Mouse (Mus musculus) midbrain, embryonic 12.5 days (tissue): ENCODE data around the gene Kalrn. TPM values are rescaled to one million over a fixed set of nuclear protein-coding genes. Genes with fewer than 3 reads are reported as not detected.

Experiments used
- ATAC-seq: fragments of 200-750 bp; cut with Nextera tagmentation; 2 replicates; pipeline ENCODE4 v1.8.0; 2017; ENCODE audit warnings: low read depth, moderate TSS enrichment, moderate library complexity; ENCODE audit not compliant: low FRiP score
- H3K27ac ChIP-seq: fragments of 300-500 bp; sonication (generic); replicated peaks from 2 replicates; pipeline ENCODE4 v1.5.1; 2016; ENCODE audit warnings: mild to moderate bottlenecking
- H3K27me3 ChIP-seq: fragments of 300-500 bp; sonication (generic); 2 replicates; pipeline ENCODE4 v1.6.1; 2016; ENCODE audit warnings: mild to moderate bottlenecking
- H3K36me3 ChIP-seq: fragments of 300-500 bp; sonication (generic); 2 replicates; pipeline ENCODE4 v1.6.1; 2016
- H3K4me1 ChIP-seq: fragments of 300-500 bp; sonication (generic); 2 replicates; pipeline ENCODE4 v1.6.1; 2016
- H3K4me2 ChIP-seq: fragments of 300-500 bp; sonication (generic); replicated peaks from 2 replicates; pipeline ENCODE4 v1.6.1; 2016; ENCODE audit warnings: mild to moderate bottlenecking, moderate library complexity
- H3K4me3 ChIP-seq: fragments of 300-500 bp; sonication (generic); 2 replicates; pipeline ENCODE4 v1.5.1; 2016; ENCODE audit warnings: mild to moderate bottlenecking
- H3K9ac ChIP-seq: fragments of 300-500 bp; sonication (generic); replicated peaks from 2 replicates; pipeline ENCODE4 v1.6.1; 2016; ENCODE audit warnings: mild to moderate bottlenecking, moderate library complexity
- H3K9me3 ChIP-seq: fragments of 300-500 bp; sonication (generic); 2 replicates; pipeline ENCODE4 v1.6.1; 2016; ENCODE audit warnings: mild to moderate bottlenecking
- WGBS: fragments of 180-500 bp; shearing (Covaris S2); methylation state at CpG from one replicate; pipeline ENCODE4 v1.1.7; 2016; 5-methylcytosine and 5-hydroxymethylcytosine counted together
- polyA plus RNA-seq: library from polyadenylated mRNA; unstranded; fragments of >200 nt; fragmentation: Nextera tagmentation; extraction: Ambion mirVana; gene quantifications from 2 replicates; pipeline ENCODE4 v1.2.1, GENCODE M21; 2016

Kalrn gene
- polyA plus RNA-seq, 1 experiment from 2014 or later, result 28.9 TPM

GRCm38 (mm10) chr16:34525205-34525604 lies 48.1 kb downstream of the Kalrn start:
- ATAC-seq, result no peak
- H3K9me3 ChIP-seq, result no peaks in the 10 kb centered on the region
- H3K4me1 ChIP-seq, result peaks cover 10% of the 10 kb centered on the region
- 72% methylated on average over 3 of the region's 3 CpGs for WGBS
- H3K36me3 ChIP-seq, result no peaks in the 10 kb centered on the region
- no peaks in the 10 kb centered on the region for H3K27me3 ChIP-seq
- H3K4me3 ChIP-seq, result no peak overlapping the region
- H3K9ac ChIP-seq, result no peak overlapping the region
- H3K27ac ChIP-seq, result no peak overlapping the region
- H3K4me2 ChIP-seq, result no peak overlapping the region

- Histone ChIP-seq H3K27ac (no peak overlapping the region), H3K36me3 (no peaks in the 10 kb centered on the region), H3K4me1 (peaks cover 28% of the 10 kb centered on the region), H3K27me3 (no peaks in the 10 kb centered on the region), H3K4me3 (no peak overlapping the region), H3K9ac (no peak overlapping the region), H3K9me3 (no peaks in the 10 kb centered on the region), H3K4me2 (no peak overlapping the region)
- 22% methylated on average over 5 of the region's 5 CpGs for WGBS
- no peak for ATAC-seq
Observed at GRCm38 (mm10) chr16:34521061-34521460, 52.3 kb downstream of the Kalrn start.

DNA sequence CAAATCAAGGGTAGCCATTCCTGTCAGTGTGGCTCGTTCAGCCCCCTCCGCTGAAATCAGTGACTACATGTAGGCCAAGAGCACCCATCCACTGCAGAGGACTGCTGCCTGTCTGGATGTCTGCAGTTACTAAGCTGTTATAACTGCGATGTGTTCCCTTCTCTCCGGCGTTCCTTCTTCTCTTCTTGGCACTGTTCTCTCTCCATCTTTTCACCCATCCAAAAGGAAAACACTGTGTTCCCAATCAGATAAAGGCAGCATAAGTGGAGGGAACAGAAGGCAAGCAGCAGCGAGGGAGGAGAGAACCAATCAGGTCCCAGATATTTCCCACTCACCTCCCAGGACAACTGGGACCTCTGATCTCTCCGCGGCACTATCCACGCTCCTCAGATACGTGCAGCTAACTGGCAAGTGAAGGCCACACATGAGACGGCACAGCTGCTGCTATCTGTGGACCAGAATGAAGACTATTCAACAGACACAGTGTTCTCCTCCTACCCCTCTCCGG lies 56.4 kb downstream of the Kalrn start:
- Histone ChIP-seq H3K4me3 (no peak overlapping the region), H3K27me3 (no peaks in the 10 kb centered on the region), H3K4me1 (peaks cover 49% of the 10 kb centered on the region), H3K36me3 (no peaks in the 10 kb centered on the region), H3K27ac (no peak overlapping the region), H3K4me2 (no peak overlapping the region), H3K9ac (no peak overlapping the region), H3K9me3 (no peaks in the 10 kb centered on the region)
- 83% methylated on average over 12 of the region's 12 CpGs for whole genome bisulfite sequencing
- ATAC-seq, result no peak

DNA sequence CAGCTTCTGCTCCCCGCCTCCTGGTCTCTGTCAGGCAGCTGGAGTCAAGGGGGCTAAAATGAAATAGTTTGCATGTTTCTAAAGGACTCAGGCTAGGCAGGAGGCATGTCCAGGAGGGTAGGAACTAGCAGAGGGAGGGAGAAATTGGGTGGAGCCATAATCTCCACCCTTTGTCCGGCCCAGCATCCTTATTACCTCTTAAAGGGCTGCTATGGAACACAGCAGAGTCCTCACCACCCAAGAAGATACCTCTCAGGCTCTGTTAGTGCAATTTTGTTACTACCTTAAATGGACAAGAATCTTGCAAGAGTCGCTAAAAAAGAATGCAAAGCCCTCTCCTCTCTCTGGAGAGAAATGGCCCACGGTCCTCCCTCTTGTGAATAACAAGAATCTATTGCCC lies 57.8 kb downstream of the Kalrn start:
- no peaks in the 10 kb centered on the region for H3K36me3 ChIP-seq
- no peaks in the 10 kb centered on the region for H3K27me3 ChIP-seq
- no peak overlapping the region for H3K27ac ChIP-seq
- ATAC-seq, result no peak
- no peak overlapping the region for H3K4me2 ChIP-seq
- H3K9me3 ChIP-seq, result no peaks in the 10 kb centered on the region
- H3K4me1 ChIP-seq, result peaks cover 52% of the 10 kb centered on the region
- WGBS, result 85% methylated on average over 4 of the region's 4 CpGs
- no peak overlapping the region for H3K4me3 ChIP-seq
- no peak overlapping the region for H3K9ac ChIP-seq

- Histone ChIP-seq H3K4me3 (no peak overlapping the region), H3K27me3 (no peaks in the 10 kb centered on the region), H3K4me1 (peaks cover 55% of the 10 kb centered on the region), H3K36me3 (no peaks in the 10 kb centered on the region), H3K9ac (no peak overlapping the region), H3K4me2 (no peak overlapping the region), H3K27ac (0 out of 2 replicates have a peak overlapping the region, but pooled peaks have one; percentile 35), H3K9me3 (no peaks in the 10 kb centered on the region)
- peak; percentile 30; the same call in 1 of the 2 replicates for ATAC-seq
- WGBS, result 61% methylated on average over 13 of the region's 13 CpGs
Observed at GRCm38 (mm10) chr16:34513956-34514593, 59.3 kb downstream of the Kalrn start.

DNA sequence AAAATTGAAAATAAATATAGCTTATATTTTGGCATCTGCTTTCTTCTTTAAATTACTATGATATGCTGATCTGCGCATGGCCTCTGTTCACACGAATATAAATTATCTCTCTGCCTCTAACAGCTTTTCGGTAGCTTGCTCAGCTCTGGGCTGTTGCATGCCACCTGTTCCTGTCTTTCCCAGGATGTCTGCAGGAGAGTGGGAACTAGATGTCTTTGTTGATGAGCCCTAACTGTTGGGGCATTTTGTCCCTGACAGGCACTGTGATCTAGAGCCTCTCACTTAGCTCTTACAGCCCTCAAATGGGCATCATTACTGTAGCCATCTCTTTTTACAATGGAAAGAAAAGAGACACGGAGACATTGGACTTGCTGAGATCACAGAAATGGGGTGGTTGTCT lies 61.0 kb downstream of the Kalrn start:
- ATAC-seq, result no peak
- H3K27me3 ChIP-seq, result no peaks in the 10 kb centered on the region
- H3K4me2 ChIP-seq, result no peak overlapping the region
- peaks cover 52% of the 10 kb centered on the region for H3K4me1 ChIP-seq
- no peaks in the 10 kb centered on the region for H3K36me3 ChIP-seq
- no peak overlapping the region for H3K27ac ChIP-seq
- H3K9ac ChIP-seq, result no peak overlapping the region
- H3K4me3 ChIP-seq, result no peak overlapping the region
- WGBS, result 95% methylated on average over 4 of the region's 4 CpGs
- no peaks in the 10 kb centered on the region for H3K9me3 ChIP-seq

- no peak for ATAC-seq
- peaks cover 18% of the 10 kb centered on the region; the same call in 1 of the 2 replicates for H3K4me1 ChIP-seq
- H3K27me3 ChIP-seq, result no peaks in the 10 kb centered on the region
- H3K36me3 ChIP-seq, result no peaks in the 10 kb centered on the region
- H3K27ac ChIP-seq, result no peak overlapping the region
- H3K9me3 ChIP-seq, result no peaks in the 10 kb centered on the region
- no peak overlapping the region for H3K4me2 ChIP-seq
- WGBS, result 97% methylated on average over 1 of the region's 1 CpGs
- no peak overlapping the region for H3K9ac ChIP-seq
- H3K4me3 ChIP-seq, result no peak overlapping the region
Observed at GRCm38 (mm10) chr16:34508125-34508524, 65.2 kb downstream of the Kalrn start.

GRCm38 (mm10) chr16:34506048-34506447 lies 67.3 kb downstream of the Kalrn start:
- WGBS, result 83% methylated on average over 2 of the region's 2 CpGs
- no peak overlapping the region for H3K9ac ChIP-seq
- H3K4me1 ChIP-seq, result peaks cover 15% of the 10 kb centered on the region; the same call in 1 of the 2 replicates
- H3K9me3 ChIP-seq, result no peaks in the 10 kb centered on the region
- no peak overlapping the region for H3K27ac ChIP-seq
- H3K27me3 ChIP-seq, result no peaks in the 10 kb centered on the region
- H3K4me3 ChIP-seq, result no peak overlapping the region
- ATAC-seq, result no peak
- H3K36me3 ChIP-seq, result no peaks in the 10 kb centered on the region
- no peak overlapping the region for H3K4me2 ChIP-seq

GRCm38 (mm10) chr16:34504250-34504649 lies 69.1 kb downstream of the Kalrn start:
- 94% methylated on average over 10 of the region's 10 CpGs for WGBS
- ATAC-seq, result no peak
- Histone ChIP-seq H3K4me3 (no peak overlapping the region), H3K4me1 (peaks cover 8% of the 10 kb centered on the region; the same call in 1 of the 2 replicates), H3K9ac (no peak overlapping the region), H3K36me3 (no peaks in the 10 kb centered on the region), H3K9me3 (no peaks in the 10 kb centered on the region), H3K27me3 (no peaks in the 10 kb centered on the region), H3K4me2 (no peak overlapping the region), H3K27ac (no peak overlapping the region)

DNA sequence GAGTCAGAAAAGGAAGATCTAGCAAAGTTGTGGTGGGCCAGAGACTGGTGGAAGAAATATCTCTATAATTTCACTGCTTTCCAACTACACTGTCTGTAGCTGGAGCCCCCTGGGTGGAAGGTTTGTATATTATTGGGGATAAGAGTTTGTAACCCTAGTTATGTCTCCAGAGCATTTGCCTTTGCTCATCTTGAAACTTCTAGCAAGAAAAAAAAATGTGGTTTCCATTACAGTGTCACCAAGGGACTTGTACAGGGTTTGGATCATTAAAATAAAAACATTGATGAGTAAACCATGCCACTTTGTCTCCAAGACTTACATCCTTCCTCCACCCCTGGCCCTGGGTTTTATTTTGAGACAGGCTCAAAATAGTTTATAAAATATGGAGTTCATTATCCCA lies 71.2 kb downstream of the Kalrn start:
- Histone ChIP-seq H3K4me2 (no peak overlapping the region), H3K27ac (no peak overlapping the region), H3K9ac (no peak overlapping the region), H3K27me3 (no peaks in the 10 kb centered on the region), H3K9me3 (0 out of 2 replicates have a peak, but pooled peaks cover 2% of the 10 kb centered on the region), H3K4me1 (no peaks in the 10 kb centered on the region), H3K4me3 (no peak overlapping the region), H3K36me3 (no peaks in the 10 kb centered on the region)
- ATAC-seq, result no peak

GRCm38 (mm10) chr16:34494741-34495140 lies 78.6 kb downstream of the Kalrn start:
- 100% methylated on average over 1 of the region's 1 CpGs for WGBS
- Histone ChIP-seq H3K36me3 (no peaks in the 10 kb centered on the region), H3K4me1 (peaks cover 12% of the 10 kb centered on the region), H3K27ac (no peak overlapping the region), H3K9me3 (peaks cover 5% of the 10 kb centered on the region; the same call in 1 of the 2 replicates), H3K4me3 (no peak overlapping the region), H3K9ac (no peak overlapping the region), H3K27me3 (no peaks in the 10 kb centered on the region), H3K4me2 (no peak overlapping the region)
- no peak for ATAC-seq

- H3K27me3 ChIP-seq, result no peaks in the 10 kb centered on the region
- H3K4me2 ChIP-seq, result no peak overlapping the region
- no peak overlapping the region for H3K4me3 ChIP-seq
- H3K9me3 ChIP-seq, result peaks cover 5% of the 10 kb centered on the region; the same call in 1 of the 2 replicates
- H3K36me3 ChIP-seq, result no peaks in the 10 kb centered on the region
- H3K4me1 ChIP-seq, result peaks cover 12% of the 10 kb centered on the region
- WGBS, result 87% methylated on average over 3 of the region's 3 CpGs
- ATAC-seq, result no peak
- no peak overlapping the region for H3K27ac ChIP-seq
- no peak overlapping the region for H3K9ac ChIP-seq
Observed at GRCm38 (mm10) chr16:34493914-34494313, 79.4 kb downstream of the Kalrn start.

- H3K27ac ChIP-seq, result no peak overlapping the region
- no peaks in the 10 kb centered on the region for H3K36me3 ChIP-seq
- H3K4me2 ChIP-seq, result no peak overlapping the region
- H3K4me3 ChIP-seq, result no peak overlapping the region
- H3K9ac ChIP-seq, result no peak overlapping the region
- H3K27me3 ChIP-seq, result no peaks in the 10 kb centered on the region
- ATAC-seq, result no peak
- peaks cover 16% of the 10 kb centered on the region for H3K4me1 ChIP-seq
- 67% methylated on average over 8 of the region's 8 CpGs for WGBS
- H3K9me3 ChIP-seq, result no peaks in the 10 kb centered on the region
Observed at GRCm38 (mm10) chr16:34491225-34491624, 82.1 kb downstream of the Kalrn start.
